Mouse (Mus musculus) left cerebral cortex, adult 9 months (tissue): Measurements from ENCODE around the gene Cldn12.

Experiments used
- DNase-seq, 2 experiments: peaks; one replicate each; pipeline ENCODE4 v3.0.0; 2022; ENCODE audit warnings: low spot score in 2 of 2

The Cldn12 gene

DNA sequence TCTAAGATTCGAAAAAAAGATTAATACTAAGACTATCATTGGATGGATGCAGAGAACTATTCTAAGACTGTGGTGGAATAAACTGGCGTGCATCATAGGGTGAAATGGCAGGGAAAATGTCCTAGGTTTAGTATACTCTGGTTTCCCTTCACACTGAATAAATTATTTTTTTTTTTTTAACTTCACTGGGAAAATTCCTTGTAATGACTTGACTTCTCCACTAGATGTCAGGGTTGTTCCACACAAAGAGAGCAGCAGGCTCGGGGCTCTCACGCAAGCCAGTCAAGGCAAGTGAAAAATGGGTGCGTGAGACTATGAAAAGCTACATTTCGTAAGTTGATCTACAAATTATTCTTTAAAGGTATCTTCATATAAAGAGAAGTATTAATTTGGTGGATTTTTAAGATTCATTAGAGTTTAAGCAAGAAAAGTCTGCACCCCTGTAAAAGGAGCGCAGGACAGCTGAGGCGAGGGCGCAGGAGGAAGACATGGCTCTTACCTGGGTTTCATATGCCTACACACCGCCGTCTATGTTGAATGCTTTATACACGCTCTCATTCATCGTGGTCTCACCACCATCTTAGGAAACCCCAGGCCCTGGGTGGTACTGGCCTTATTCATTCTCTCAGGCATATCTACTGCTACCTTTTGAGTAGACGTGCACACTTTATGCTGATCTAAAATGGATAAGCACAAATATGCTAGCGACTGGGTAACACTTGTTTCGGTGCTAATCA lies 20.3 kb downstream of the Cldn12 start:
- peak in 1 of 2 experiments; percentile 36 for DNase-seq

DNA sequence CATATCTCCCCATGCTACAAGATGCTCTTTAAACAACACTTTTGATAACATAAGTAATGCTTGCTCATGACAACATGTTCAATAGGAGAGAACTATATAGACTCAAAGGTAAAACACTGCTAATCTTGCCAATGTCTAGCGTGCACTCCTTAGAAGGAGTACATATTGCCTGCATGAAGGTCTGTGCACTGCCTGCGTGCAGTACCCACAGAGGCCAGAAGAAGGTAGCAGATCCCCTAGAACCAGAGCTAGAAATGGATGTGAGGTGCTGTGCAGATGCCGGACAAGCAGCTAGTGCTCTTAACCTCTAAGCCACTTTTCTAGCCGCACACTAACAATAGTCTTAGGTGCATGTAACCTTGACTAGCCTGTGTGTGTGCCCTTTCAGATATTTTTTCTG lies 22.6 kb downstream of the Cldn12 start:
- DNase-seq: no peak

DNA sequence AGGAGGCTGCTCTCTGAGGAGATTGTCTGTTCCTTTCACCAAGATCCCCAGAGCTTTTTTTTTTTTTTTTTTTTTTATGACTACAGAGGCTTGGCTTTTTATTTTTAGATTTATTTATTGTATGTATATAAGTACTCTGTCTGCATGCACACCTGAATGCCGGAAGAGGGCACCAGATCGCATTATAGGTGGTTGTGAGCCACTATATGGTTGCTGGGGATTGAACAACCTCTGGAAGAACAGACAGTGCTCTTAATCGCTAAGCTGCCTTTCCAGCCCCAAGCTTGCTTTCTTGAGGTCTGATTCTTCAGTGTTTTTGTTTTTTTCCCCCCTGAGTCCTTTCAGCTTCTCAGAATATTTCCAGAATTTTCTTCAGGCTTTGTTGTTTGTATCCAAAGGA lies 28.7 kb downstream of the Cldn12 start:
- no peak for DNase-seq

DNA sequence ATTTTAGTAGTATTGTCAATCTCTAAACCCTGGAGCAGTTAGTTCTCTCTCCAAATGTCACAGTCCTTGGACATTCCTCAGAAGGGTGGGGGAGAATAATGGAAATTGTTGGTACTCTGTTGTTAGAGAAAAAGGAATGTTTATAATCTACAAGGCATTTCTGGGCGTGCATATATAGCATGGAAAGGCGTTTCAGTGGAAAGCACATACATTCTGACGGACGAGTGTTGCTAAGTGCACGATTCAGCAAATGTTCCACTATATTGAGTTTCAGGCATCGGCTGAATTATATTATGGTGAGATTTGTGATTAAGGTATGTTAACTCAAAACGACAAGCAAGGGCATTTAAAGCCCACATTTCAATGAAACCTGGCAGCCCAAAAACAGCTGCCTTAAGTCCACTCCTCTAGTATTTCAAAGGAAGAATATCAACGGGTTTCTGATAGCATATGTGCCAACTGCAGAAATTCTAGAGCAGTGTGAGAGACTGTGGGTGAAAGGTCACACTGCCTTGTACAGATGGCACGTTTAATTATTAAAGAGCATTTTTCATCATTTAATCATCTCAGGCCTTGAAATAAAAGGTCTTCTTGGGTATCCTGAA lies 31.4 kb downstream of the Cldn12 start:
- DNase-seq: no peak

DNA sequence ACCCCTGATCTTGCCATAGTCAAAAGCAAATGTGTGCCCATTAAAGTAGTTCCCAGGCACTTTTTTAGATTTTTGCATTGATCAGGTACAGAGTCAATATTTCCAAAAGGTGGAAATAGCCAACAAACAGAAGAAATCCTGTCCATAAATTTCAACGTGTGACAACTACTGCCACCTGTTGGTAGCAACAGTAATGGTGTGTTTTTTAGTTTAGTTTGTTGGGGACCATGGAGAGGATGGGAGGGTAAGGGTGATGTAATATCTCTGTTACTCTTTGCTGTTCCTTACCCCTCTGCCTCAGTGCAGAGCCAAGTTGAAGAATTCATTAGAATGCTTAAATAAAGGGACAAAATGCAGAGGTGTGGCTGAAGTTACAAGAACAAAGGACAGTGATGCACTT lies 33.1 kb downstream of the Cldn12 start:
- DNase-seq: peak in 1 of 2 experiments; percentile 33

DNA sequence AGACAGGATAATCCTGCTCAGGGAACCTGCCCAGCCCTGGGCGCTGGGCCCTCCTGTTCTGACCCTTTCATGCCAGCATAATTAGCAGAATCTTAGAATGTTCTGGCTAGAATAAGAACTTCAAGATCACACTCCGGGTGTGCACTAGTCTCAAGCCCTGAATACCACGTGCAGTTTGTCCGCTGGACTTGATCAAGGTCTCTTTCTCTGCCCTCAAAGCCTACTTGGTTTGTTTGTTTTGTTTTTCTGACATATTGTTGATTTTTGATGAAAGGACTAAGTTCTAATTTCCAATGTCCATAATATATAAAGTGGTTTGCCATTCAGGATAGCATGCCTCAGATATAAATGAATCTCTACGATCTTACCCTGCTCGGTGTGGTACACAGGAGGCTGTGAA lies 35.7 kb downstream of the Cldn12 start, which contains the start of gene 1700015F17Rik:
Gene 1700015F17Rik (minus strand): TSS at position 101 of the 400 bp plus-strand sequence.
- DNase-seq: no peak

DNA sequence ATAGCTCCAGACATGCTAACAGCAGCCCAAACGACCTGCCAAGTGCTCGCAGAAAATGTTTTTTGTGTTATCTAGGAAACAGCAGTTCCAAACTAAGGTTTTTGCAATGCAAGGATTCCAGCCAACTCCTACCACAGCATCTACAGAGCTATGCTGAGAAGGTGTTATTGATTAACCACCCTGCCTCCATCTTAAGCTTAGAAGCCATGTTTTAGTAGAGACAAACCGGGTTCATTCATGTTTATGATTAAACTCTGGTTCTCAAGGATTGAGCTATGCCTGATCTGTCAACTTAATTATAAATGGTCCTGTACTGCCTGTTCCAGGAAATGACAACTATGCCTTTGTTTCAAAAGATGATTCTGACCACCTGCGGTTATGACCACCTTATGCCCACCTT lies 38.6 kb downstream of the Cldn12 start:
- DNase-seq: no peak

DNA sequence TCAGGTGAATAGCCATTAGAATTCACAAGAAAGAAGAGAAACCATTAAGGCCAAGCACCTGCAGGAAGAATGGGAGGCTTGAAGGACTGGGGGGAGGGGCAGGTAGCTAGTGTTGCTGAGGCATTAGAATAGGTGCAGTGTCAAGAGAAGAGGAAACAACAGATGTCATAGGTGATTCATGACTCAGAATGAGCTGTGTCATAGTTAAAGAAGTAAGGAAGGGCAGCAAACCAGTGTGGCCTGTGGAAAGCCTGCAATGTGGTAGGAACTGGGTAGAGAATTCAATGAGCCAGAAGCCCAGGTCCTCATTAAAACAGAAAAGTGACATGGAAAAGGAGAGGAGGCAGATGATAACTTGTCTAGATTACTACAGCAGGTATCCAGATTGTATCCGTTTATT lies 49.5 kb downstream of the Cldn12 start:
- DNase-seq: no peak
